Mouse (Mus musculus) adrenal gland, postnatal 25 days (tissue): ENCODE results near the gene Col11a1. TPM values are rescaled to one million over a fixed set of nuclear protein-coding genes. Genes with fewer than 3 reads are reported as not detected.
A peak's percentile ranks its signal among the peaks of the same experiment; 100 is the strongest.

ENCODE experiments used
- DNase-seq: peaks from one replicate; pipeline ENCODE4 v3.0.0; 2021; ENCODE audit warnings: mixed read lengths
- long read RNA-seq: library from polyadenylated mRNA; stranded (forward); transcript quantifications from one replicate; pipeline ENCODE4 v2.0.0, GENCODE M21; 2021
- total RNA-seq: library from RNA; stranded (reverse); gene quantifications from 2 replicates; pipeline ENCODE4 v1.2.3, GENCODE M21; 2021

Col11a1 gene
- total RNA-seq = 1.1 and 1.4 TPM in 2 replicates
- long read RNA-seq, full-length matches to known transcripts = 1 of 2 reads
- long read RNA-seq, partial matches to known transcripts = 1 of 2 reads
- long read RNA-seq, other reads (novel, unspliced or antisense) = 0 of 2 reads

DNA sequence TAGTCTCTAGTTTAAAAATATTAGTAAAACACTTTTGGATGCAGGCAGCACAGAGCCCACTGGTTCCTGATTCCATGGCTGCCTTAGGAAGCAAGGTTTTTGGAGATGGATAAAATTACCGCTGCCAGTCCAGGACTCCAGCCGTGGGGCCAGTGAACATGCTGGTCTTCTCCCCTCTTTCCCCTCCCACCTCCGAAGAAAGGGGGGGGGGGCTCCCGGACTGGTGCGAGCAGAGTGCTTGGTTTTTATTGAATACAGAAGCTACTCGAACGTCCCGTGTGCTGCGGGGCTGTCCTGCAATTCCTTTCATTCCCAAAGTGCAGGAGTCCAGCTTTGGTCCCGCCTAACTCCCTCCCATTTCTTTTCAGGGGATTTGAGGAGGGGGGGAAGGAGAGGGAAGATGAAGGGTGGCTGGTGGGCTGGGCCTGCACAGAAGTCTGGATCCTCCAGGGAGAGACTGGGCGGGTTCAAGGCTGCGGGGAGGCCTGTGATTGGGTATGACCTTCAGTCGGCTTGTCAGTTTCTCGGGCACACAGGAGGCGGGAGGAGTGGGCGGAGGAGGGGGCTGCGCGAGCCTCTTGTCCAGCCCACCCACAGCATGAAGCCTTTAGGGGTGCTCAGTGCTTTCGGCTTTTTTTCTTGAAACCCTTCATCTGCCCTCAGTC is at the start of gene Col11a1:
TSS of gene Col11a1 (plus strand) at position 570 of the 665 bp plus-strand sequence.
- peak; percentile 60 for DNase-seq

DNA sequence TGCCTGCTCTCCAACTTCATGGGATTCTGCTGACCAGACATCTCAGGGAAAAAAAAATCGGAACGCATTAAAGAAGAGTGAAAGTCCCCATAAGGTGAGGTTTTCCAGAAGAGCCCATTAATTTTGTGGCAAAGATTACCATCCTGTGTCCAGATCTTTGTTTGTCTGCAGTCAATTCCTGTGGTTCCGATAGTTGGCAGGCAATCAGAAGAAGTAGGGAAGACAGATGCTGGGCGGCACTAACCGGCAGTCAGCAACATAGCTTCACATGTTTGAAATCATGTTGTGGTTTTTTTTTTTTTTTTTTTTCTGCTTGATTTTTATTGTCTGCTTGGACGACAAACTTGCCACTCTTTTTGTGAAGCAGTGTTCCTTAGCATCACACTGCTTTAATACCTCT is 39.4 kb upstream of the Col11a1 start:
- no peak for DNase-seq

DNA sequence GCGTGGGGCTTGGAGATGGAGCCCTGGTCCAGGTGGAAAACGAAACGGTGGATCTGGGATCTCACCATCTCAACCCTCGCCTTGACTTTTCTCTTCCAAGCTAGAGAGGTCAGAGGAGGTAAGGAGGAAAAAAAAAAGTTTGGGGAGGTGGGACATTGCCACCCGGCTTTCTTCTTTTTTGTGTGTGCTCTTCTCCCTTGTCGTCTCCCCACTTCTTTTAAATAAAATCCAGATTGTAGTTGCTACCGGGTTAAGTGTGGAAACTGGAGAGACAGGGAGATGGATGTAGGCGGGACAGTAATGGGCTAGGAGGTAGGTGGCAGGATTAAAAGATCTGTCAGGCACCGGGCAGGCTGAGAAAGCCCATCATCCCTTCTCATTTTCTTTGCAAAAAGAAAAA is 546 bp downstream of the Col11a1 start:
- no peak for DNase-seq

DNA sequence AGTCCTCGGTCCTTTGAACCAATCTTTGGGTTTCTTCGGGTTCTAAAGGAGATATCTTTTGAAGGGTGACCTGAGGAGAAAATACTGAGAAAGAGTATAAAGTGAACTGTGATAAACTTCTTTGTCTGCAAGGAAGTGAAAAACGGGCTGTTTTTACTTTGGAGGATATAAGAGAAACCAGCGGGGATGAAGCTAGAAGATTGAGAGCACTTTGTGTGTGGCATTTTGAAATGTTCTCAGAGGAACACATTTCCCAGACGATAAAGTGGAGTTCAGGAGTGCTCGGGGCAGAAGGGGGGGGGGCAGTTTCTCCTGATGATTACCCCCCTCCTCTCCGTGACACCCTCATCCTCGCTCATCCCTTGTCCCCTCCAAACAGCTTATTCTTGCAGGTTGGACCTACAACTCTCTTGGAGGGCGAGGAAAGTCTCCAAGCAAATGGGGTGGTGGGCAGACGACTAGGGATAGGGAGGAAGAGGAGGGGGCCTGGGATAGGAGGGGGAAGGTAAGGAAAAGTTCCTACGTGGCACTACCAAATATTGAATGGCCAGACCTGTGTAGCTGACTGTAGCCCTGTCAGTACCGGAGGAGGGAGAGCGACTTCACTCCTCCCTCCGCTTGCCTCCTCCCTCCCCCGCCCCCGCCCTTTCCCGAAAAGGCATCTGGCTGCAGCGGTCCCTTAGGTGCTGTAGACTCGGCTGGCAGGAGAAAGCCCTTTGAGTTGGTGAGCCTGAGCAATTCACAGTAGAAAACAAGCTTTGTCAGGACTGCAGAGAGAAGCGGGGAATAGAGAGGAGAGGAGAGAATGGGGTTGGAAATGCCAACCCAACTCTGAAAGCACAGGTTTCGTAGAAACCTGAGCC is 1.2 kb downstream of the Col11a1 start:
- DNase-seq = peak; percentile 5

DNA sequence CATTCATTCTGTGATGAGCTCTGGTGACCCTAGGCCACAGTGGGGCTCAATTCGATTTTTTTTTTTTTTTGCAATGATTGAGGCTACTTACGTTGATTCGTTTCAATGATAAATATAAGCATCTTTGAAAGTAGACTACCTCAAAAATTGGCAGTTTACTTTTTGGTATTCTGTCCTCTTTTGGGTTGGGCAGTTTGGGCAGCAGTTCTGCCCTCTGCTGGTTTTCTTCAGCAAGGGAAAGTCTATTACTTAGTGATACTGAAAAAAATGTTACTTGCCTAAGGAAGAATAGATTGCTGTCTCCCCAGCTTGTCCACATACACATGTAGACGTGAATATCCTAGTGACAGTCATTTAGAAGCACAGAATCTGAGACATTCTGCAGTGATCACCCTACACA is 2.0 kb downstream of the Col11a1 start:
- no peak for DNase-seq

DNA sequence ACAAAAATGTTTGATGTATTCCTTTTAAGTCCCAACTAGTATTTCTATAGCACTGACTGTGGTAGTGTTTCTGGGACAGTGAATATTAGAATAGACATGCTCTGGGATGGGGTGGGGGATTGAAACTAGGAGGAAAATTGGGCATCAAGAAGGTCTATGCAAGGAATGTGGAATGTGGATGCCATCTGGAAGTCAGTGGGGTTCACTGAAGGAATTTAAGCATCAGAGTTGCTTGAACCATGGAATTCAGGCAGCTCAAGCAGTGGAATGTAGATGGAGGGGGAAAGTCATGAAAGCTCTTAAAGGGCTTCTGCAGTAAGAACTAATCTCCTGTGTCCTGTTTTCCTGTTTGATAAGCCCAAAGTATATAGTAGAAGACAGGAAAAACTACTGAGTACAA is 22.1 kb downstream of the Col11a1 start:
- DNase-seq = no peak

DNA sequence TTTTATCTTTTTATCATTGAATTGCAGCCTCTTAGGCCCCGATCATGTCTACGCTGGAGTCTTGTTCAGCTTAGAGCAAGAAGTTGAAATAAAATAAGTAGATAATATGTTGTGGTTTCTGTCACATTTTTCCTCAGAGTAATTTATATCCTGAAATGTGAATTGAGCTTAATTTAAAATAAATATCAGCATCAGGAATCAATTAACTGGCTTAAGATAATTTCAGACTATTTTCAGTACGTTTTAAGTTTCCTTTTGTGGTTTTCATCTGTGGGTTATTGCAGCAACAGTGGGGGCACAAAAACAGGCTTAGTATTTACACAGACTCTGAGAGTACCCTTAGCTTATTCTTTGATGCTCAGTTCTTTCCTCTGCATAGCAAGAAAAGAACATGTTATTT is 23.2 kb downstream of the Col11a1 start:
- no peak for DNase-seq

DNA sequence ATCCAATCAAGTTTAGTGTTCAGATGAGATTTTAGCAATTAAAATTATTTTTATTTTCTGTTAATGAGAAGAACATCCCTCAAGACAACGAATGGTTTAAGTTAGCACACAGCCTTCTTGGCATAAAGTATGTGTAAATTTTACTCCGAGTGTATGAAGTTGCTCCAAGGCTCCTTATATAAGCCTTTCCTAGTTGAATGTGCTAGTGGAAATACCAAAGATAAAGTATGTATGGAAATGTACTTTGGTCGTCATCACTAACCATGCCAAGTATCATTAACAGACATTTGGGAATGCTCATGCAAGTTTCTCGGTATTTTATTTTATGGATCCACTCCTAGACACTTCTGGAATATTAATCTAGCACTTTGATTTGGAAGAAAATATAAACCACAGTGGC is 34.8 kb downstream of the Col11a1 start:
- no peak for DNase-seq

DNA sequence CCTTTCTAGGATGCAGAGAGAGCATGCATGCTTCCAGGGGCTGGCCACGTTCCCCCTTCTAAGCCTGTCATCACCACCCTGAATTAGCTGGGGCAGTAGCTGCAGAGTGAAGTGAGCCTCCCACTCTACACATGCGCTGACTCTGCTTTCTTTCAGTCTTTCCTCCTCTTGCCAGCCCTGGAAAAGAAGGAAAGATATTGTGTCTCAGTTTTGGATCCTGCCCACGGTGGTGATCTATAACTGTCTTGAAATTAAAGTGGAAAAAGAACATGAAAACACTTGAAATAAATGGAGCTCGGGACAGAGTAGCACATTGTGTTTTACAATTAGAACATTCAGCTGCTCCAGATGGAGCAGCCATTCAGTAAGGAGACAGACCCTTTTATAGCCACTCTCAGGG is 35.2 kb downstream of the Col11a1 start:
- DNase-seq = no peak

DNA sequence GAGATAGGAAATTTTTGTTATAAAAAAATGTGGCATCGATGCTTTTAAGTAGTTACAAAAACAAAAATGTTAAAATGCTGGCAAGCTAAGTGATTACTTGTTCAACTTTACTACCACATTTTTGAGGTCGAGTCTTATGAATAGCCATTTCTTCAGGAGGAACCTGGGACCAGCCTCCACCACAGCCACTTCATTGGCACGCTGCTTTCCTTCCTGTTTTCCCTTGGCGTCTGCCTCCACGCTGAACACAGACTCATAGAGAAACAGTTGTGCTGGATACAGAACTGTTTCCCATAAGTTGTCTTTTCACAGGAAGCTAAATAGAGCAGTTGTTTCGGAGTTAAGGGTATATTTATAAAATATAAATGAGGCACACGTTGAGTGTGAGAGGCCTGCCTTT is 69.0 kb downstream of the Col11a1 start:
- DNase-seq = no peak

DNA sequence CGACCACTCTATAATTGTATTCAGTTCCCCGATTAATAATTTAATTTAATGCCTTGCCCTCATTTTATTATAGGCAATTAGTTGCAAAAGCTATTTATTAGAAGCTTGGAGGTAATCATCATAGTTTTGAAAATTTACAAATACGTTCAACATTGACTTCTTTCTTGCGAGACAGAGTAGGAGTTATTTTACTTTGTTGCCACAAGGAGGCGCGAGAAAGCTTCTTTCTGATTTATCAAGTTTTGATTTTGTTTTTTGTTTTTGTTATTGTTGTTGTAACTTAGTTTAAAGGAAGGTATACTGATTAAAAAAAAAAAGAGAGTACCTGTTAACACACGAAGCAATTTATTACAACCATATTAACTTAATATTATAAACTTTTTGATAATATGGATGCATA is 76.8 kb downstream of the Col11a1 start:
- no peak for DNase-seq

DNA sequence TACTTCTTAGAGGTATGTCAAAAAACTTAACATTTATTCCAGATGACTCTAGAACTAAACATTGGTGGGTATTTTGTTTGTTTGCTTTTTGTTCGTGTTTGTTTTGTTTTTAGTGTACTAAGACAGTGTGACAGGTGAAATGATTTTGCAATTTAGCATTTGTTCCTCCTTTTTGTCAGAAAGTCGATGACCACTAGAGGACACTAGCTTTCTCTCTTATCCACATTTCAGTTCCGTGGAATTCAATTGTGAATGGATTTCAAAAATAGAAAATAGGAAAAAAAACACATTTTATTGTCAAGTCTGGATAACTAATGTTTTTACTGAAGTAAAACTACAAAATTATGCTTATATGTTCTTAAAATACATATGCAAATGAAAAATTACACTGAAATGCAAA is 116.8 kb downstream of the Col11a1 start:
- DNase-seq = no peak

DNA sequence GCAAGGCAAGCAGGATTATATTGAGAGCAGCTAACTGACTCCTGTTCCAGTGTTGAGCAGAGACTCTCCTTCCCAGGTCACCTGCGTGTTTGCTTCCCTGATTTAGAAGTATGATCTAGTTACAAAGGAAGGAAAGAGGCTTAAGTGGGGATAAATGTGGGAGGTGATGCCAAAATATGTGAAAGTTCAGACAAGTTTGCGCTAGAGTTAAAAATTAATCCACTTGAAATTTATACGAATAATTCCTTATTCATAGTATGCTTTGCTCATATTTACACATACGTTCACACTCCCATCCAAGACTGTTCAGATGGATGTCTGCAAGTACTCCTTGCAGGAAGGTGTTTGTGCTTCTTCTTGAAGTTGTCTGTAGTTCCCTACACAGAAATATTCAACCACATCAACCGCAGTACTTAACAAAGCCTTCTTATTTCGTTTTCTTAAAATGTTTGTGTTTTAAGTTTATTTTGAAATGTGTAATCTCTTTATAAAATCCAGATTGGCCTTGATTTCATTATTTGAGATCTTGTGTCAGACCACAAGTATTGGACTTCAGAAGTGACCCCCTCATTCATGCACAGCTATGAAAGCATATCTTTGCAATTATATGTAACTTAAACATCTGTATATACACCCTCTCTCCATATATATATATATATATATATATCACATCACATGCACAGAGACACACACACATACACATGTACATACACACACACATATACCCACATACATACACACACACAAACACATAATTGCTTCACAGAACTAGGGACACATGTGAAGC is 167.8 kb downstream of the Col11a1 start:
- no peak for DNase-seq

DNA sequence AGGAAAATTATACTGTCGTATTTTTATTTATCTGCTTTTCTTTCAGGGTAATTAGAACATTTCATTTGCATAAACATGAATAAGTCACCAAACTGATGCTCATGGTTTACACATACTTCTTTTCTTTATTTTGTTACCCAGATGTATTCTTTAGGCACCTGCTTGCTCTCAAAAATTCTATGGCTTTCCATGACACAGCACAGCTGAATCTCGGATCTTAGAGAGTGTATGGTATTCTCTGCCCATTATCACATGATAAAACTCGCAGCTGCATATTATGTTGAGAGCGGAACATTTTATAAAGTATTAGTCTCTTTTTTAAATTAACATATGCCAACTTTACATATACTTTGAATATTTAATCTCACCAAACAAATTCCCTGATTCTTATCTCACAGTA is 181.9 kb downstream of the Col11a1 start:
- DNase-seq = no peak

DNA sequence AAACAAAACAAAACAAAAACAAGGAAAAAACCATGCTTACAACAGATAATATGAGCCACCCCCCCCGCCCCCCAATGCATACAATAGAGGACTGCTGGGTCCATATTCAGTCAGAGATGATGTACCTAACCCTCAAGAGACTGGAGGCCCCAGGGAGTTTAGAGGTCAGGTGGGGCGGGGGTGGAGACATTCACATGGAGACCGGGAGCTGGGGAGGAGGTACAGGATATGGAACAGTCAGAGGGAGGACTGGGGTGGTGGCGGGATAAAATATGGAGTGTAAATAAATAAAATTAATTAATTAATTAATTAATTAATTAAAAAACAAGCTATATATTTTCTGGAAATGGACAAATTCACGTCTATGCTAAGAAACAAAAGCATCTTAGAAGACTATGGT is 185.8 kb downstream of the Col11a1 start:
- DNase-seq = no peak

DNA sequence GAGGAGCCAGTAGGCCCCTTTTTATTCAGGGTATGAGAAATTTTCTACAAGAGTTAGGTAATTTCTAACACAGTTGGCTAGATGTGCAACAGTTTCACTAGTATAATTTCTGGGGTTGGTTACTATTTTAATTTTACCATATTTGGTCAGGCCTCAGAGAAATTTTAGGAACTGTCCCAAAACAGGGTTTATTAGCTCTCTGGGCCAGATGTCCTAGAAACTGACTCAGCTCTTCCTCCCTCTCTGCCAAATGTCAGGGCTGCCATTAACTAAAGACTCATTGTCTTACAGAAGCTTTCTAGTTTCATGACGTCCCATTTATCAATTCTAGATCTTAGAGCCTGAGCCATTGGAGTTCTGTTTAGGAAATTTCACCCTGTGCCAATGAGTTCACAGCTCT is 199.2 kb downstream of the Col11a1 start:
- peak; percentile 15 for DNase-seq
